Mouse (Mus musculus): ENCODE measurements around the gene Parva. TPM values are rescaled to one million over a fixed set of nuclear protein-coding genes. Genes with fewer than 3 reads are reported as not detected.

The Parva gene
- polyA plus RNA-seq, 1 experiment from 2014 or later, result 24.6 TPM

Other genes starting within 250 kb of the Parva start
- gene Mical2, start 201.6 kb upstream of the Parva start, polyA plus RNA-seq (2014; fragmentation: Nextera tagmentation; extraction: Ambion mirVana), result 1.6 and 2.1 TPM in 2 replicates

Data from midbrain, embryonic 14.5 days (tissue).